Mouse (Mus musculus) common myeloid progenitor, adult 5-6 weeks (primary cell): ENCODE measurements around the gene Ankfn1. TPM values are rescaled to one million over a fixed set of nuclear protein-coding genes. Genes with fewer than 3 reads are reported as not detected.

Experiments
- ATAC-seq: replicated peaks from 2 replicates; pipeline ENCODE4 v1.8.0; 2016; ENCODE audit warnings: low read depth, mild to moderate bottlenecking, moderate TSS enrichment, inconsistent platforms; ENCODE audit not compliant: poor library complexity, severe bottlenecking
- total RNA-seq: library from RNA; stranded (forward); fragments of 200-1000, 187-1606 nt; gene quantifications from 2 replicates; pipeline ENCODE4 v1.2.3, GENCODE M21; 2017

Gene Ankfn1
- total RNA-seq, 1 experiment from 2014 or later: not detected

GRCm38 (mm10) chr11:89500961-89501360, 276.5 kb downstream of the Ankfn1 start:
- ATAC-seq: no peak

- no peak for ATAC-seq
Observed at GRCm38 (mm10) chr11:89481084-89481483, 296.4 kb downstream of the Ankfn1 start.

DNA sequence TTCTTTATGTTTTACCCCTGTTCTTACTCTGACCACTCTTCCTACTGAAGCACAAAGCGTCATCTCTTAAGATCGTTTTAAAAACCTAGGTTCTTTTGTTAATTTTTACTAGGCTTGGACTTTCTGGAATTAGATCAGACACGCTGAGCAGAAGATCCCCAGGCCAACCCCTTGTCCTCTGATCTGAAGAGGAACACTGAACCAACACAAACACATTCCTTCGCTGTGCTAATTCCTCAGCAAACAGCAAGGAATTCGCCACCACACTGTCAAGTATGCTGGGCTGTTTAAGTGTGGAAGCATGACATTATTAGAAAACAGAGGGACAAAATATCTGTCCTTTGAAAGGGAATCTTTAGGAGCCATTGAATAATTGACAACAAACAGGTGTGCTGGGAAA, 300.5 kb downstream of the Ankfn1 start:
- ATAC-seq: no peak

DNA sequence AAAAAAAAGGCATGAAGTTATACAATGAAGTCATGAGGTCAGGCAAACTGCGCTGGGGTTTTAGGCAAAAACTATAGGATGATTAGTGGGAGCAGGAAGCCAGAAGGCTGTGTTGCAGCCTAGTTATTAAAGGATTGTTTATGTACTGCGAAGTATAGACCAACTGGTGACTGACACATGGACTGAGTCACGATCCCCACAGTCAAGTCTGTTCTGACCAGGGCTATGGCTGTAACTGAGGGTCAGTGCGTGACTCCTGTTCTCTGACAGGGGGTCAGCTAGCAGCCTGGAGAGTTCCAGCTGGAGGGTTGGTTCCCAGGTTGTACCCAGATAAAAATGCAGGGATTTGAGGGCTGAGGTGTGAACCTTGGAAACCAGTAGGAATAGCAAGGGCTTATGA, 301.4 kb downstream of the Ankfn1 start:
- ATAC-seq: no peak

GRCm38 (mm10) chr11:89472871-89473270, 304.6 kb downstream of the Ankfn1 start:
- no peak for ATAC-seq

- no peak for ATAC-seq
Observed at GRCm38 (mm10) chr11:89465381-89465780, 312.1 kb downstream of the Ankfn1 start.

- no peak for ATAC-seq
Observed at GRCm38 (mm10) chr11:89462216-89462615, 315.2 kb downstream of the Ankfn1 start.

GRCm38 (mm10) chr11:89459437-89459836, 318.0 kb downstream of the Ankfn1 start:
- ATAC-seq: no peak

DNA sequence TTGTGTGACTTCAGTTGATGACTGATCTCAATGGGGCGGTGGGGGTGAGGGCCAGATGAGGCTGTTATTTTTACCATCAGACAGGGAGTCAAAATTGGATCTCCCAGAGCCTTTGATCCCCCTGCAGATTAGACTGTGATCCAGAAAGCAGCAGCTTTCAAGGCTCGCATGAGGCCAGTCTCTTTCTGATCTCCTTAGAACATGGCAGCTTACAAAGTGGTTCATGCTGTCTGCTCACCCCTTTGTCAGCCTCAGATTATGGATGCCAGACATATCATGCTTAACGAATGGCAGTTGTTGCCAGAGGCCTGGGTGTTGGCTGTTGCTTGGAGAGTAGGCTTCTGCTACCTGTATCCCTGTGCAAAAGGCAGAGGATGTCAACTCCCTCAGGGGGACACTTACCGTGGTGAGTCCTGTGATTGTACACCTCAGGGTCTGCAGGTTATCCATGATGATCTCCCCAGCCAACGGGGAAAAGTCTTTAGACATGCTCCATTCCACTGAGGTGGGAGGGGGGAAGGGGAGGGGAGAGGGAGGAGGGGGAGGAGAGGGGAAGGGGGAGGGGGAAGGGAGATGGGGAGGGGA, 321.7 kb downstream of the Ankfn1 start:
- no peak for ATAC-seq

DNA sequence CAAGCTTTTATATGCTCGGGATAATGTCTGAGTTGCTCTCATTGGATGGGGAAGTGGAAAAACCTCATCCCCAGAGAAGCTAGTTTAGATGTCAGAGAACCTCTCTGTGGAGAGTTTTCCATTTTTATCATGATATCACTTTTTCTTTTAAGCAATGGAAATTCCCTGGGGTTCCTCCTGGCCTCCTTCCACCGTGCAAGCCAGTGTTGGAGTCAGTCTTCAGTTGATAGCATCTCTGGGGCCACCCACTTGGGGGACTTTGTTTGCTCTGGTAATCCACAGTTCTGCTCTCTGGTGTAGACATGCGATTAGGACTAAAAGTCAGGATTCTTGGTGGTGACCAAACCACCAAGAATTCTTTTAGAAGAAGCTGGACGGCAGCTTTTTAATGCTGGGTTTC, 322.8 kb downstream of the Ankfn1 start:
- no peak for ATAC-seq

- no peak for ATAC-seq
Observed at GRCm38 (mm10) chr11:89452862-89453261, 324.6 kb downstream of the Ankfn1 start.

- ATAC-seq: no peak
Observed at GRCm38 (mm10) chr11:89450406-89450805, 327.0 kb downstream of the Ankfn1 start.

GRCm38 (mm10) chr11:89448986-89449385, 328.5 kb downstream of the Ankfn1 start:
- ATAC-seq: no peak

GRCm38 (mm10) chr11:89447477-89447876, 330.0 kb downstream of the Ankfn1 start:
- no peak for ATAC-seq

DNA sequence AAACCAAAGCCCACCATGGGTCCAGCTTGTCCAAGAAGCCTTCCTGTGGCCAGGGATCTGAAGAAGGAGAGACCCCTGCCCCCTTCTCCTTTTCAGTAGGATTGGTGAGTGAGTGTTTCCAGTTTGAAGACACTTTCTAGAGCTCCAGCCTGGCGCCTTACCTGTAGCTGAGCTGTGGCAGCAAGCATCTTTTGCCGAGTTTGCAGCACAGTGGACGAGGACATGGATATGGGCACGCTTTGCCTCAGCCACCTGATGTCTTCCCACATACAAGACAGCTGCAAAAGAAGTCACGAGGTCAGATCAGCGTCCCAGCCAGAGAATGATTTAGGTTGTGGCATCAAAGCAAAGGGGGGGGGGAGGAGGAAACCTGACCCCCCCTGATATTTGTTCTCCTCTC, 336.9 kb downstream of the Ankfn1 start:
- ATAC-seq: no peak

GRCm38 (mm10) chr11:89424358-89424757, 353.1 kb downstream of the Ankfn1 start:
- peak; percentile 52; the same call in 1 of the 2 replicates for ATAC-seq

GRCm38 (mm10) chr11:89422637-89423036, 354.8 kb downstream of the Ankfn1 start:
- ATAC-seq: no peak

- no peak for ATAC-seq
Observed at GRCm38 (mm10) chr11:89420767-89421438, 356.6 kb downstream of the Ankfn1 start.

GRCm38 (mm10) chr11:89419863-89420262, 357.6 kb downstream of the Ankfn1 start:
- no peak for ATAC-seq

- ATAC-seq: no peak
Observed at GRCm38 (mm10) chr11:89418644-89419043, 358.8 kb downstream of the Ankfn1 start.

DNA sequence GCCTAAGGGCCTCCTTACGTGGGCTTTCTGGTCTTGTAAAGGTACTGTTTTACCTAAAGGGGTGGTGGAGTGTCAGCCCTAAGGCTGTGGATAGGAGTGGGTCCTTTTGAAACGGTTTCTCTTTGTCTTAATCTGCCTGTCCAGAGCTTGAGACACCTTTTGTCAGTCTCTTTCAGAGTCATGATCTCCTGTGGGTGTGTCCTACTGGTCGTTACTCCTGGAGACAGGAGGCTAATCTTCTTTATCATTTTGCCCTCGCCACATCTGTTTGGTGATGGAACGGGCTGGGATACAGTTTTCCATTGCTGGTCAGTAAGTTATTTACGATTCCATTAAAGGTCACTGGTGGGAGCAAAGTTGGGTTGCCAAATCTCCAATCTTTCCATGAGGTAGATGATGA, 360.7 kb downstream of the Ankfn1 start:
- no peak for ATAC-seq

GRCm38 (mm10) chr11:89408774-89409173, 368.7 kb downstream of the Ankfn1 start:
- ATAC-seq: no peak
